Mouse (Mus musculus): Measurements from ENCODE around the gene Havcr2. TPM values are rescaled to one million over a fixed set of nuclear protein-coding genes. Genes with fewer than 3 reads are reported as not detected.
"Not testable (repeated sequence)": the region's sequence is repeated elsewhere in the genome, so short reads cannot be mapped to it uniquely, and the experiment has no call there.

Gene Havcr2
- total RNA-seq, 4 experiments from 2014 or later: 0.12 to 0.13 TPM; not detected in 2

DNA sequence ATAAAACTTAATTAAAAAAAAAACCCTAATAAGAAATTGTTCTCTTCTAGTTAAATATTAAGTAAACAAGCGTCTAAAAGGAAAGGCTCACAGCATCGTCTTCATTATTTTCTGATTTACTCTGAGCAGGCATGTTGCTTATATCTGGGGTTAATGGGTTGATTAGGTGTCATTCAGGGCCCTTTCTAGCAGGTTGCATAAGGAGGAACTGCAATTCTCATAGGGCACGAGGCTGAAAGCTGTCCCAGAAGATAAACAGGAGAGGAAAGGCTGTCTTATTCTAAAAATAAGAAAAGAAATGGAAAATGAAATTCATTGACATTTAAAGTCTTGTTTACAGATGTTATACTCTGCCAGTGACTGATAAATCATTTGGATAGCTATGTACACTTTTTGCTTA is 5.2 kb downstream of the Havcr2 start:
- DNase-seq (ENCODE audit: low spot score in 2 of 2): no peak

DNA sequence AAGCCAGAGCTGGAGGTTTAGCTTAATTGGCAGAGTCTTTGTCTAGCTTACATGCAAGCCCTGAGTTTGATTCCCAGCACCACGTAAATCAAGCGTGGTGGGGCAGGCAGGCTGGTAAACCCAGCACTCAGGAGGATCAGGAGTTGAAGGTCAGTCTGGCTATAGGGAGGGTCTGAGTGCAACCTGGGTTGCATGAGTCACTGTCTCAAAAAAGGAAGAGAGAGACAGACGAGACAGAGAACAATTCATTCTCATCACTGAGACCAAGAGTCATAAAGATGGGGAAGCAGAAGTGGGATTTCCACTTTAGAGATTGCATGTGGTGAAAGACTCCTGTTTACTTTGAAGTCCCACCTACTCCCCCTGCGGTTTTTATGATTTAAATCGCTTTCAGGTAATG is 6.6 kb downstream of the Havcr2 start:
- no peak for DNase-seq (ENCODE audit: low spot score in 2 of 2)

DNA sequence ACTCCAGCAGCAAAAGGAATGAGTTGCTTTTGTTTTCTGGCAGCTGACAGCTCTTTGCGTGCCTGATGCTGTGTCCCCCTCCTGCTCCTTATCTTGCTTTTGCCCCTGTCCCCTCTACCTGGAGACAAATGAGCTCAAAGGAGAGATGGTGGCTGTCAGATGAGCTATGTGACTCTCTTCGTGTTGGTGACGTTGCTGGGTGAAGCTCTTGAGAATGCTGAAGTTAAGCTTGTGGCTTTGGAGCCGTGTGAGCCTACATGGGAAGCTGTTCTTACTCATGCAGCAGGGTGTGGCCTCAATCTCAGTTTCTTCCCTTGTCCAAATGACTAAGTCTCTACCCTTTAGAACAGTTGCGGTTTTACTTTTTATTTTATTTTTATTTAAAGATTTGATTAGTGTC is 7.2 kb downstream of the Havcr2 start:
- no peak for DNase-seq (ENCODE audit: low spot score in 2 of 2)

DNA sequence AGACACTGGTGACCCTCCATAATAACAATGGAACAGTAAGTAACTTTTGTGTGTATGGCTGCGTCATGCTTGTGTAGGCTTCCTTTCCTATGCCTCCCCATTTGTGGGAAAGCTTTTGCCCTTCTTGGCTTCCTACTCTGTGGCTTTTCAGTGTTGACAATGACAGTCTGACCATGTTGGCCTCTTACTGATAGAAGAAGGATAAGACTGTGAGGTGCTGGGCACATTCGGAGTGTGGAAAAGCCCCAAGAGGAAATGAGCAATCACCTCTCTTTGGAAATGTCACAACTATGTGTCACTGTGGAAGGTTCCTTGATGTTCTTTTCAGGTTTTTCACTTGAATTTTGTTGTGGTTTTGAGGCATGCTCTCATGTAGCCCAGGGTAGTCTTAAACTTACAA is 12.1 kb downstream of the Havcr2 start:
- DNase-seq (ENCODE audit: low spot score in 2 of 2): no peak

DNA sequence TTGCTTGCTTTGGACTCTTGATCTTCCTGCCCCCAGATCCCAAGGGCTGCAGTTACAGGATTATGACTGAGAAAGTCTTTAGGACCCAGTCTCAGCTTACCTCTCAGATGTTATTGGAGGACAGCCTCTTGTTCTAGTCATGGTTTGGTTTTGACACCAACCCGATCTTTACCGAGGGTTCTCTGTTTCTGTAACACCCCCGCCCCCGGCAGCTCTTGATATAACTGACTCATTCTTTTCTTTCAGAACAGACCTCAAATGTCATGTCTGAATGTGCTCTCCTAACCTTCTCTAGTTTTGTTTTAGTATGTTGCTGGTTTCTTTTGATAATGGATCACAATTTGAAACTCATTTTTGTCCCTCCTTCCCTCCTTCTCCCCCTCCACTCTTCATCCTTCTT is 19.5 kb downstream of the Havcr2 start:
- no peak for DNase-seq (ENCODE audit: low spot score in 2 of 2)

DNA sequence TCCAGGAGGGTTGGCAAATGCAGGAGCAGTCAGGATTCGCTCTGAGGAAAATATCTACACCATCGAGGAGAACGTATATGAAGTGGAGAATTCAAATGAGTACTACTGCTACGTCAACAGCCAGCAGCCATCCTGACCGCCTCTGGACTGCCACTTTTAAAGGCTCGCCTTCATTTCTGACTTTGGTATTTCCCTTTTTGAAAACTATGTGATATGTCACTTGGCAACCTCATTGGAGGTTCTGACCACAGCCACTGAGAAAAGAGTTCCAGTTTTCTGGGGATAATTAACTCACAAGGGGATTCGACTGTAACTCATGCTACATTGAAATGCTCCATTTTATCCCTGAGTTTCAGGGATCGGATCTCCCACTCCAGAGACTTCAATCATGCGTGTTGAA is 24.6 kb downstream of the Havcr2 start:
- DNase-seq (ENCODE audit: low spot score in 2 of 2): no peak

DNA sequence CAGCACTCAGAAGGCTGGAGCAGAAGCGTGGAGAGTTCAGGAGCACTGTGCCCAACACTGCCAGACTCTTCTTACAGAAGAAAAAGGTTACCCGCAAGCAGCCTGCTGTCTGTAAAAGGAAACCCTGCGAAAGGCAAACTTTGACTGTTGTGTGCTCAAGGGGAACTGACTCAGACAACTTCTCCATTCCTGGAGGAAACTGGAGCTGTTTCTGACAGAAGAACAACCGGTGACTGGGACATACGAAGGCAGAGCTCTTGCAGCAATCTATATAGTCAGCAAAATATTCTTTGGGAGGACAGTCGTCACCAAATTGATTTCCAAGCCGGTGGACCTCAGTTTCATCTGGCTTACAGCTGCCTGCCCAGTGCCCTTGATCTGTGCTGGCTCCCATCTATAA is 25.8 kb downstream of the Havcr2 start:
- DNase-seq (ENCODE audit: low spot score in 2 of 2): no peak

DNA sequence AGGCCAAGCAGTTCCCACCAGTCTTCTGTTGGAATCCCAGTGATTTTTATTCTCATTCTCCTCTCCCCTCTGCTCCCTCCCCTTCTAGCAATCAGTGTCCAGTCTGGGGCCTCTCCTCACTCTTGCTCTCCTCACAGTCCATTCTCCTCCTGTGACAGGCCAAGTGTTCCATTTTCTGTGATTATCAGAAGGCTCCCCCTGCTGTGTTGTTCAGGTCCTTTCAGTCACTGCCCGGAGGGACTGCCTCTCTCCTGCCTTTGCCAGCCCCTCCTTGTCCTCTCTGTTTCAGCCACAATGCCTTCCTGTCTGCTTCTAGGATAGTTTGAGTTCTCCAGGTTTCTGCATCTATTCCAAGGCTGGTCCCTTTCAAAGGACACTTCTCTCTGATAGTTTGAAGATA is 33.5 kb downstream of the Havcr2 start:
- DNase-seq (ENCODE audit: low spot score in 2 of 2): no peak

DNA sequence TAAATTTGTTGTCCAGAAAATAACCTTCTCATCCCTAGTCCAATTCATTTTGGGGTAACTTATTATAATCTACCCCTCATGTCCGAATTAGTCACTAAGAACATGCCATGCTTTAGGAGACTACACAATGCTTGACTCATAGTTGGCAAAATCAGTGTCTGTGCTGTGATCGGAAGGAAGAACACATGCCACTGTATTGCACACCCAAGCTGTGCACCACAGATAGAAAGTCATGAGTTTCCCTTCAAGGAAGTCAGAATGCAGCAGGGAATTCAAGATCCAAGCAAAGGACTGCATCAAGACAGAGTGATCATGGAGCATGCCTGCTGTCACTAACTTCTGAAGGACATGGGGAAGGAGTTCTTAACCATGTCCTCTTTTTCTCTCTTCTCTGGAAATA is 33.9 kb downstream of the Havcr2 start:
- DNase-seq (ENCODE audit: low spot score in 2 of 2): no peak

DNA sequence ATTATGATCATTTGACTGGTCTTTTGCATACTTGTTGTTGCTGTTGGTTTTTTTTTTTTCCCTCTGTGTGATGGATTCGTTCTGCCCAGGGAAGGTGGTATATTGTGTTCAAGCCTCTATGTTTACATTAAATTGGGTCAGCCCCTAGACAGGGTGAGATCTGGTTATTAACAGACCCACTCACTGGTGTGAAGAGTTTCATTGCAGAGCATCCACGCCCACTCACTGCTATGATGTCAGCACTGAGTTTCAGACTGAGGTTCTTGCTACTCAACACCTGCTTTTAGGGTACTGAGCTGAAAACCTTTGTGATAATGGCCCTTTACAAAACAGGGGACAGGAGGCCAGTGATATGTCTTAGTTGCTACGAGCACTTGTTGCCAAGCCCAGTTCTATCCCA is 52.4 kb downstream of the Havcr2 start:
- DNase-seq (ENCODE audit: low spot score in 2 of 2): no peak

DNA sequence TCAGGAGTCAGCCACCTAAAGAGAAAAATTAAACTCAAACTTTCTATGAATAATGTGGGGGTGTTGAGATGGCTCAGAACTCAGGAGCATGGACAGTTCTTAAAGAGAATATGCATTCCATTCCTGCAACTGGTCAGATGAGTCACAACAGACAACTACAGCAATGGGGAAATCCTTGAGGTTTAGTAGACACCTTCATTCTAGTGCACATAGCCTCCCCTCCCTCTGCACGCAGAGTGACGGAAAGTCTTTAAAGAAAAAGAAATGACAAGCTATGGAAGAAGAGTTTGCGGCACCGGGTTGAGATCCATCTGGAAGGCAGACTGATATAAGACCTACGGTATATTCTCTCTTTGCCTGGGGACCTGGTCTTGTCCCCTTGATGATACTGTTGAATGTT is 55.2 kb downstream of the Havcr2 start:
- DNase-seq (ENCODE audit: low spot score in 2 of 2): no peak

DNA sequence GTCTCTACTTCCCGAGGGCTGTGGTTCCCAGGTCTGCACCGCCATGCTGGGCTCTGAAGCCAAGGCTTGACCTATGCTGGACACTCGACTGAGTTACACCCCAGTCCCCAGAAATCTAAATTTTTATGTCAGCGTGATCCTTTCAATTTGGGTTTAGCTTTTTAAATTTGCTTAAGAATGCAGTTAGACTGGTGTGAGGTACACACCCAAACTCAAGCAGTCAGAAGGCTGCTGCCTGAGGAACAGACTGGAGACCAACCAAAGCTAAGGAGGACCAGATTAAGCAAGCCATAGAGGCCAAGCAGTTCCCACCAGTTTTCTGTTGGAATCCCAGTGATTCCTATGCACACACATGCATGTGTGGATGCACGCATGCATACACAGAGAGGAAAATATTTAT is 66.6 kb downstream of the Havcr2 start:
- DNase-seq (ENCODE audit: low spot score in 2 of 2): not testable (repeated sequence)

DNA sequence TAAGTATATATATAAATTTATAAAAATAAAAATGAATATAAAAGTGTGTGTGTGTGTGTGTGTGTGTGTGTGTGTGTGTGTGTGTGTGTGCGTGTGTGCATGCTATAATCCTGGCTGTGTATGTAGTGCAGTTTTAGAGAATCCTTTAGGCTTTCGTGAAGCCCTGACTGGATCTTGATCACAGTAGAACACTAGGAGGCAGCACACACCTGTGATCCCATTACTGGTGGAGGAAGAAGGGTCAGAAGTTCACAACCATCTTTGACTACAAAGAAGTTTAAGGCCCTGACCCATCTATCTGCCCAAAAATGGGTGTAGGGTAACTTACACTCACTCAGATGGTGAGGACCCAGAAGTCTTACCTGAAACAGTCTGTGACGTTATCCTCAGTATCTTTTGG is 68.0 kb downstream of the Havcr2 start:
- no peak for DNase-seq (ENCODE audit: low spot score in 2 of 2)

DNA sequence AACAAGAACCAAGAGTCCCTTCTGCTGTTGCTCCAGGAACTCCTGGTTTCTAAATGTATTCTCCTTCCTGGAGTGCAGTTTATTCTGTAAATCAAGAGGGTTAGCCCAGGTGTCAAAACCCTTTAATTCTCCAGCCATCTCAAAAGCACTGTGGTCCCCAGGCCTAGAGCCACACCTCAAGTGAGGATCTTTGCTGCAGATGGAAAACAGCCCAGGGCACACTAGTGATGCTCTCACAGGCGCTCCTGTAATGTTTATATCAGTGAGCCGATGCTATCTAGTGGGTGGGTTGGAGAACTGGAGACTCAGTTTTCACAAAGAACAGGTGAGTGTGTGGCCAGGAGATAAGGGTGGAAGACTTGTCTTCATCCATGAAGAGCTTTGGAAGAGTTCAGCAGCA is 69.2 kb downstream of the Havcr2 start, which contains the start of gene Gm12169:
Gm12169 (plus strand) TSS at position 301 of the 400 bp plus-strand sequence.
- DNase-seq (ENCODE audit: low spot score in 2 of 2): no peak

DNA sequence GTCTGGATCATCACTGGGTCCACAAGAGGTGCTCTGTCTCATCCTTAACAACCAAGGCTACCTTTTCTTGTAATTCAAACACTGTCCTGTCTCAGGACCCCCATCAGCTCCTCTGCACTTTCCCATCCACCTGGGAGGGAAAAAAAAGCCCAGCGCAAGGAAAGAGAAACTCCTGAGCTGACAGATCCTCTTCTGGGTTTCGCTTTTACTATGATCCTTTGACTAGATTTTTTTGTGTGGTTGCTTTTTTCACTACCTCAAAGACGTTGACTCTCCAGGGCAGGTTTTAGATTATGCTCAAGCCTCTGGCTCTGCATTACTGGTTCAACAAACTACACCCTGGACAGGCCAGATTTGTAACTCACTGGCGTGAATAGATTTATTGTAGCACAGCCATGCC is 75.4 kb downstream of the Havcr2 start:
- no peak for DNase-seq (ENCODE audit: low spot score in 2 of 2)

Other genes starting within 250 kb of the Havcr2 start
- not detected for gene Fndc9, start 219.4 kb upstream of the Havcr2 start, total RNA-seq (2022)
- 10 to 100 TPM in 2 of 4 experiments, 1 to 10 TPM in 2; 7.8 to 14.7 (median 10.2) TPM for gene Cyfip2, start 142.1 kb upstream of the Havcr2 start, total RNA-seq (2022)
- not detected for gene Itk, start 65.4 kb upstream of the Havcr2 start, total RNA-seq (2022)
- gene Fam71b, start 58.4 kb upstream of the Havcr2 start, total RNA-seq (2022): not detected
- gene Med7, start 18.0 kb upstream of the Havcr2 start, total RNA-seq (2022): 10 to 100 TPM; 13.1 to 18.5 (median 16.9) TPM
- not detected for gene Gm12169, start 69.3 kb downstream of the Havcr2 start, total RNA-seq (2022)
- not detected for gene BC053393, start 116.6 kb downstream of the Havcr2 start, total RNA-seq (2022)
- gene Dppa1, start 174.3 kb downstream of the Havcr2 start, total RNA-seq (2022): not detected